Mouse (Mus musculus): ENCODE data around the gene Luzp1. TPM values are rescaled to one million over a fixed set of nuclear protein-coding genes. Genes with fewer than 3 reads are reported as not detected.

Luzp1 gene
- total and polyA plus RNA-seq, 2 experiments from 2014 or later = 22.6 to 91.1 TPM

DNA sequence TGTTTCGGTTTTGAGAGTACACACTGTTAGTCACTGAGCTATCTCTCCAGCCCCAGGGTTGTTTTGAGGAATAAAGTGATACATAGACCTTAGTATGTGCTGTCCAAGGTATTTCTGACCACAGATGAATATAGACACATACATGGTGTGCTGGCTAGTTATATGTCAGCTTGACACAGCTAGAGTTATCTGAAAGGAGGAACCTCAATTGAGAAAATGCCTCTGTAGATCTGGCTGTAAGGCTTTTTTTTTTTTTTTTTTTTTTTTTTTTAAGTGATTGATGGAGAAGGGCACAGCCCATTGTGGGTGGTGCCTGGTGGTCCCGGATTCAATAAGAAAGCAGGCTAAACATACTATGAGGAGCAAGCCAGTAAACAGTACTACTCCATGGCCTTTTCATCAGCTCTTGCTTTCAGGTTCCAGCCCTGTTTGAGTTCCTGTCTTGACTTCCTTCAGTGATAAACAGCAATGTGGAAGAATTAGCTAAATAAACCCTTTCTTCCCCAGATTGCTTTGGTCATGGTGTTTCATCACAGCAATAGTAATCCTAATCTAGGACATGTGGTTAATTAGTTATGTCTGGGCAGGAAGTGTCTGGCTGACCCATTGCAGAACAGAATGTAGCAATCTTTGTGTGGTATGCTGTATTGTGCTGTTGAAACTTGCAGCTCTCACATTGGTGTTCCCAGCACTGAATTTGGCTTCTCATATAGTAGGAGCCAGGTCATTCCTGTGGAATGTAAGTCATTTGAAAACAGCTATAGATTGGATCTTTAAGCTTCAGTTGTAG, 36.1 kb downstream of the Luzp1 start:
- 0 out of 2 replicates have a peak overlapping the region, but pooled peaks have one; percentile 20 for H3K27ac ChIP-seq (ENCODE audit: low read depth)
- DNase-seq (ENCODE audit: low spot score) = peak; percentile 23
- ATAC-seq (ENCODE audit: insufficient read depth, low read depth) = peak; percentile 33; the same call in 1 of the 2 replicates
- H3K9me3 ChIP-seq (replicated peaks; ENCODE audit: control insufficient read depth, low read length) = no peaks in the 10 kb centered on the region
- peaks cover 24% of the 10 kb centered on the region for H3K4me1 ChIP-seq (ENCODE audit: control insufficient read depth, insufficient read depth)
- H3K27me3 ChIP-seq (ENCODE audit: control insufficient read depth, insufficient read depth, low read length) = no peaks in the 10 kb centered on the region
- no peak for TF ChIP-seq CTCF (IDR thresholded peaks at IDR 0.05; ENCODE audit: low read depth)
- H3K36me3 ChIP-seq (replicated peaks; ENCODE audit: control insufficient read depth, insufficient read depth, low read length) = no peaks in the 10 kb centered on the region
- no peak overlapping the region for H3K9ac ChIP-seq (replicated peaks; ENCODE audit: low read depth, low read length)
- H3K4me3 ChIP-seq (ENCODE audit: low read depth, low read length) = no peak overlapping the region
- WGBS = 65% methylated on average over 2 of the region's 2 CpGs
- H3K4me2 ChIP-seq (ENCODE audit: low read depth, low read length) = no peak overlapping the region

DNA sequence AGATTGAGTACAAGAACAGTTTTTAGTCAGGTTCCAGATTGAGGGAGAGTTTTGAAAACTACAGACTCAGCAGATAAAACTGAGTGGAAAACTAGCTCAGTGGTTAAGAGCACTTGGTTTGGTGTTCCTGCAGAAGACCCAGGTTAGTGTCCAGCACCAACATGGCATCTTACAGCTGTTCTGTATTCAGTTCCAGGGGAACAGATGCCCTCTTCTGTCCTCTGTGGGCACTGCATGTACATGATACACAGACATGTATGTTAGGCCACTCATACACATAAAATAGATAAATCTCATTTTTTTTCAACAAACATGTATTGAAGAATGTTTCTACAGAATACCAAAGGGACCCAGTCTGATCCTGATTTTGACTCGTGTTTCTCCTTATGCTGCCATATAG, 40.3 kb downstream of the Luzp1 start:
- Histone ChIP-seq H3K27ac (ENCODE audit: low read depth) (no peak overlapping the region), H3K4me3 (ENCODE audit: low read depth, low read length) (no peak overlapping the region), H3K9me3 (replicated peaks; ENCODE audit: control insufficient read depth, low read length) (no peaks in the 10 kb centered on the region), H3K36me3 (replicated peaks; ENCODE audit: control insufficient read depth, insufficient read depth, low read length) (no peaks in the 10 kb centered on the region), H3K4me2 (ENCODE audit: low read depth, low read length) (no peak overlapping the region), H3K9ac (replicated peaks; ENCODE audit: low read depth, low read length) (no peak overlapping the region), H3K4me1 (ENCODE audit: control insufficient read depth, insufficient read depth) (peaks cover 37% of the 10 kb centered on the region), H3K27me3 (ENCODE audit: control insufficient read depth, insufficient read depth, low read length) (no peaks in the 10 kb centered on the region)
- no peak for ATAC-seq (ENCODE audit: insufficient read depth, low read depth)
- TF ChIP-seq CTCF (IDR thresholded peaks at IDR 0.05; ENCODE audit: low read depth) (peak; percentile 36), EP300 (IDR thresholded peaks at IDR 0.05; ENCODE audit: low read depth) (no peak)
- DNase-seq (ENCODE audit: low spot score) = no peak
- 65% methylated on average over 1 of the region's 1 CpGs for WGBS

DNA sequence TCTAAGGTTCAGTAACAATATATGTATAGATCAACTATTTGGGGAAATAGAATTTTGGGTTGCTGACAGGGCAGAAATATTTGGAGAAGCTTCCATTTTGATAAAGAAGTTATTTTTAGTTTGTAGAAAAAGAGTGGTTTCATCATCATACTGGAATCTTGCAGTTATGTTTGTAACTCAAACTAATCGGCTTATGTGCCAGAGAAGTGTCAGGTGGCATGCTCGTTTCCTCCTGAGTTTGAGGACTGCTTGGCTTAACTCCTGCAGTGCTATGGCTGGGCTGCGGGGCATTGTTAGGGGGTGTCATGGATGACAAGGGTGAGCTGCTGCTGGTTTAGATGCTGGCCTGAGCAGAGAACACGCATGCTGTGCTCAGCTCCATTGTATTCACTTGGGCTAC, 42.1 kb downstream of the Luzp1 start:
- DNase-seq (ENCODE audit: low spot score) (peak; percentile 36), ATAC-seq (ENCODE audit: insufficient read depth, low read depth) (no peak)
- TF ChIP-seq CTCF (IDR thresholded peaks at IDR 0.05; ENCODE audit: low read depth) (no peak), EP300 (IDR thresholded peaks at IDR 0.05; ENCODE audit: low read depth) (no peak)
- Histone ChIP-seq H3K4me3 (ENCODE audit: low read depth, low read length) (no peak overlapping the region), H3K36me3 (replicated peaks; ENCODE audit: control insufficient read depth, insufficient read depth, low read length) (no peaks in the 10 kb centered on the region), H3K9me3 (replicated peaks; ENCODE audit: control insufficient read depth, low read length) (no peaks in the 10 kb centered on the region), H3K4me1 (ENCODE audit: control insufficient read depth, insufficient read depth) (peaks cover 37% of the 10 kb centered on the region), H3K4me2 (ENCODE audit: low read depth, low read length) (no peak overlapping the region; the same call in 1 of the 2 replicates), H3K27ac (ENCODE audit: low read depth) (peak overlapping the region; percentile 62; the same call in 1 of the 2 replicates), H3K9ac (replicated peaks; ENCODE audit: low read depth, low read length) (no peak overlapping the region), H3K27me3 (ENCODE audit: control insufficient read depth, insufficient read depth, low read length) (no peaks in the 10 kb centered on the region)
- 16% methylated on average over 4 of the region's 4 CpGs for WGBS

DNA sequence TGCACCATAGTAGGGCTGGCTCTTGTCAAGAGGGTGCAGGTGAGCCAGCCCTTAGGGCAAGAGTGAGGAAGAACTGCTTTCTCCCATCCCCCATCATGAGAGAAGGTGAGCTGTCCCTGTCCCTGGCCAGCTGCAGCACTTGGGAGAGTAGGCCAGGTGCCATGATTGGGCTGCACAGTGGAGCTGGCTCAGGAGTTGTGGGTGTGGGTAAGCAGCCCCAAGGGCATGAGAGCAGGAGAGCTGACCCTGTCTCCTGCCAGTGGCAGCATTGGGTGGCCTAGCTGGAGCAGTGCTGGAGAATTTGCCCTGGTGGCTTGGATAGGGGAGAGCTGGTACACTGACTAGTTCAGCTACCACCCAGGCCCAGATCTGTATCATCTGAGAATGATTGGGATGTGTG, 43.3 kb downstream of the Luzp1 start:
- ATAC-seq (ENCODE audit: insufficient read depth, low read depth) (peak; percentile 41; the same call in 1 of the 2 replicates), DNase-seq (ENCODE audit: low spot score) (no peak)
- Histone ChIP-seq H3K27me3 (ENCODE audit: control insufficient read depth, insufficient read depth, low read length) (no peaks in the 10 kb centered on the region), H3K4me1 (ENCODE audit: control insufficient read depth, insufficient read depth) (peaks cover 37% of the 10 kb centered on the region), H3K27ac (ENCODE audit: low read depth) (peak overlapping the region; percentile 57), H3K4me3 (ENCODE audit: low read depth, low read length) (no peak overlapping the region), H3K9me3 (replicated peaks; ENCODE audit: control insufficient read depth, low read length) (no peaks in the 10 kb centered on the region), H3K9ac (replicated peaks; ENCODE audit: low read depth, low read length) (no peak overlapping the region), H3K4me2 (ENCODE audit: low read depth, low read length) (no peak overlapping the region), H3K36me3 (replicated peaks; ENCODE audit: control insufficient read depth, insufficient read depth, low read length) (no peaks in the 10 kb centered on the region)
- TF ChIP-seq CTCF (IDR thresholded peaks at IDR 0.05; ENCODE audit: low read depth) (no peak), EP300 (IDR thresholded peaks at IDR 0.05; ENCODE audit: low read depth) (no peak)

DNA sequence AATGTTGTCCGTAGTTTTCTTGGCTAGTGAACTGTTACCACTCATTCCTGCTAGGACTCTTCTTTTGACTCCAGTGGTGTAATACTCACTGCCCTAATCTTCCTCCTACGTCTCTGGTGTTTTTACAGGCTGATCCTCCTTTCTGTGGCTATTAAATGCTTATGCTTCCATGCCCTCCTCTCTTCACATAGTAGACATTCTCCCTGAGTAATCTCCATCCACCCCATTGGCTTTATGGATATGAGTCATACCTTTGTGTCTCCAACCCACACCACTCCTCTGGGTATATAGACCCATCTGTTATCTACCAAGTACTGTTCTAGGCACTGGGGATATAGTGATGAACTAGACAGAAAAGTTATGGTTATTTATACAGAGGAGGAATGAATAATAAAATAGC, 48.6 kb downstream of the Luzp1 start:
- DNase-seq (ENCODE audit: low spot score) (no peak), ATAC-seq (ENCODE audit: insufficient read depth, low read depth) (no peak)
- peaks cover 13% of the 10 kb centered on the region for H3K4me1 ChIP-seq (ENCODE audit: control insufficient read depth, insufficient read depth)
- no peak overlapping the region for H3K4me3 ChIP-seq (ENCODE audit: low read depth, low read length)
- H3K9me3 ChIP-seq (replicated peaks; ENCODE audit: control insufficient read depth, low read length) = no peaks in the 10 kb centered on the region
- H3K27me3 ChIP-seq (ENCODE audit: control insufficient read depth, insufficient read depth, low read length) = no peaks in the 10 kb centered on the region
- 77% methylated on average over 2 of the region's 2 CpGs for WGBS
- no peak overlapping the region for H3K4me2 ChIP-seq (ENCODE audit: low read depth, low read length)
- no peak overlapping the region for H3K27ac ChIP-seq (ENCODE audit: low read depth)
- 0 out of 2 replicates have a peak, but pooled peaks cover 3% of the 10 kb centered on the region for H3K36me3 ChIP-seq (replicated peaks; ENCODE audit: control insufficient read depth, insufficient read depth, low read length)
- no peak overlapping the region for H3K9ac ChIP-seq (replicated peaks; ENCODE audit: low read depth, low read length)
- TF ChIP-seq CTCF (IDR thresholded peaks at IDR 0.05; ENCODE audit: low read depth) (no peak), EP300 (IDR thresholded peaks at IDR 0.05; ENCODE audit: low read depth) (no peak)
